Mouse (Mus musculus): ENCODE data around the gene Wdr19.

DNA sequence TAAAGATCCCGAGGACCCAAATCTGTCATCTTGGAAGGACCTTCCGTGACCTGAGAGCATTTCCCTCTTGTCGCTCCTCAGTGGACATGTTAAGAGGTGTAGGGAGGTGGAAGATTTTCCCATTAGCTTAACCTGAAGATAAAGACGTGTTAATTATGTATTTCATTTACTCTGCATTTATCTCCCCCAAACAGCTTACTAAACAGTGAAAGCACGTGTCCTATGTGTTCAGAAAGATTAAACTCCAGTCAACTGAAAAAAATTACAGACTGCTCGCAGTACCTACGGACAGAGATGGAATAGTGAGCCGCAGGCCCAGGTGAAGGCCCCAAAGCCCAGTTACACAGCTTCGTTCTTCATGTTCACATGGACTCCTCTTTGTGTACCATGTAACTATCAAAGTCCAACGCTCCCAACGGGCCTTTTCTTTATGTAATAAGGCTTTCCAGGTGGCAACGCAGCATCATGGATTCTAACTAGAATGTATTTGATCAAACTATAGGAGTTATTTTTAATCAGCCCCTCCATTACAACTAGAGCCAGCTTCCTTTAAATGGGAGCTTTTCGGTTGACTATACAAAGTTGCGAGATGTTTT lies 58.5 kb downstream of the Wdr19 start:
- TF ChIP-seq POLR2A (IDR thresholded peaks at IDR 0.05; ENCODE audit: low read depth, low read length): no peak
- TF ChIP-seq CTCF (IDR thresholded peaks at IDR 0.05; ENCODE audit: borderline replicate concordance, insufficient read depth, low read length): no peak

Data from embryonic fibroblast, embryonic 13.5 days (primary cell).